8 mouse cellular contexts compared by ENCODE assay signal in the genomic region with DNA sequence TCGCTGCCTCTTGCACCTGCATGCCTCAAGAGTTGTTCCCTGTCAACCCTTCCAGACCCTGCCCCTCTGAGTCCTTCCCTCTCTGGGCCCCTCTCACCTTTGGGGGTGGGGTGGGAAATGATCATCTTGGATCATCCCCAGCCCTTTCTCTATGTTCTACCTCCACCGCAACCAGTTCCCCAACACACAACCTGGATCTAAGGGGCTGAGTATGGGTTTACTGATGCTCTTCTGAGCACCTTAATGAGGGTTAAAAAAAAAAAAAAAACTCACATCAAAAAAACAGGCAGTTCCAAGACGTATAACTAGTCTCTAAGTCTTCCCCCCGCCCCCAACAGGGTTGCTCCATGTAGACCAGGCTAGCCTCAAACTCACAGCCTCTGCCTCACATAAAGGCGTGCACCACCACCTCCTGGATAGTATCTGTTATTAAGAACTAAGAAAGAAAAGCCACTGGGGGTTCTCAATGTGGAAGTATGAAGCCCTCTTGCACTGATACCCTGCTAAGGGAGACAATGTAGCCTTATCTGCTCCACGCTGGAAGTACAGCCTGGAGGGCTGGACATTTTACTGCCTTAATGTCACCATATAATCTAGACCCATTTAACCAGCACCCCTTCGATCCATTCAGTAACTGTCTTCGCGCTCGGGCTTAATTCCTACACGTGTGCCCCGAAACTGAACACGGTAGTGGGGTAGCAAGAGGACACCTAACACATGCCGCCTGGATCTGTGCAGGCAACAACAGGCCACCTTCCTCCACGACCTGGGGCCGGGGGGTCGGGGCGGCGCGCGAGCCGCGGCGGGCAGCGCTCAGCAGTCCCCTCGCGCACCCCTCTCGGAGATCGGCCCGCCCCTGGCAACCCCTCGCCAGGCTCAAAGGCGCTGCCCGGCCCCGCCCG. TPM values are rescaled to one million over a fixed set of nuclear protein-coding genes. Genes with fewer than 3 reads are reported as not detected.
A peak's percentile ranks its signal among the peaks of the same experiment; 100 is the strongest.
DNase-seq lines count a peak whose midpoint lies in the region; ATAC-seq and TF ChIP-seq lines count a peak whose summit lies in the region.

No protein-coding gene starts in this region.

- no peak for ATAC-seq in heart, embryonic 14.5 days (ENCODE audit: insufficient number of reproducible peaks, insufficient read depth, low FRiP score, low read depth)
- ATAC-seq in G1E (ENCODE audit: extremely low read depth, insufficient number of reproducible peaks, low FRiP score, poor library complexity, severe bottlenecking): 0 out of 2 replicates have a peak, but pooled peaks have one; percentile 5
- ATAC-seq in forebrain, embryonic 11.5 days (replicated peaks; ENCODE audit: low FRiP score): no peak
- peak; percentile 7 for ATAC-seq in liver, embryonic 13.5 days (ENCODE audit: low read depth)

- H3K9ac ChIP-seq in heart, embryonic 14.5 days (ENCODE audit: low read length): peak overlapping the region; percentile 95
- peak overlapping the region; percentile 82 for H3K9ac ChIP-seq in forebrain, embryonic 11.5 days (ENCODE audit: low read length)
- peak overlapping the region; percentile 88 for H3K9ac ChIP-seq in liver, embryonic 13.5 days

- H3K27me3 ChIP-seq in heart, embryonic 14.5 days (ENCODE audit: control insufficient read depth, insufficient read depth, low read length): no peaks in the 10 kb centered on the region
- H3K27me3 ChIP-seq in G1E (ENCODE audit: insufficient read depth, low read length): no peaks in the 10 kb centered on the region
- H3K27me3 ChIP-seq in forebrain, embryonic 11.5 days (ENCODE audit: control insufficient read depth, insufficient read depth, low read length): no peaks in the 10 kb centered on the region
- H3K27me3 ChIP-seq in liver, embryonic 13.5 days: no peaks in the 10 kb centered on the region

- peaks cover 6 to 24% of the 10 kb centered on the region in 2 experiments; a peak in 3 of 4 replicates for H3K4me1 ChIP-seq in heart, embryonic 14.5 days (ENCODE audit: control insufficient read depth in 2 of 2, insufficient read depth in 2 of 2, low read length in 2 of 2)
- peaks cover 57% of the 10 kb centered on the region for H3K4me1 ChIP-seq in G1E (ENCODE audit: insufficient read depth, low read depth, low read length)
- peaks cover 13% of the 10 kb centered on the region; the same call in 1 of the 2 replicates for H3K4me1 ChIP-seq in forebrain, embryonic 11.5 days (replicated peaks; ENCODE audit: control insufficient read depth, insufficient read depth, low read length)
- H3K4me1 ChIP-seq in liver, embryonic 13.5 days (replicated peaks): peaks cover 48% of the 10 kb centered on the region

- H3K9me3 ChIP-seq in heart, embryonic 14.5 days (ENCODE audit: control insufficient read depth, low read length): no peaks in the 10 kb centered on the region
- H3K9me3 ChIP-seq in G1E (replicated peaks): no peaks in the 10 kb centered on the region
- H3K9me3 ChIP-seq in forebrain, embryonic 11.5 days (ENCODE audit: control insufficient read depth, low read length): no peaks in the 10 kb centered on the region
- H3K9me3 ChIP-seq in liver, embryonic 13.5 days (replicated peaks): no peaks in the 10 kb centered on the region

- WGBS in heart, embryonic 14.5 days: 5% methylated on average over 34 of the region's 35 CpGs
- 8% methylated on average over 34 of the region's 35 CpGs for WGBS in forebrain, embryonic 11.5 days
- WGBS in liver, embryonic 13.5 days (ENCODE audit: insufficient replicate concordance): 5% methylated on average over 35 of the region's 35 CpGs

- DNase-seq in heart, postnatal 4 days: no peak
- peak; percentile 81 for DNase-seq in G1E (ENCODE audit: low spot score)
- DNase-seq in forebrain, embryonic 11.5 days (ENCODE audit: low spot score): no peak
- DNase-seq in liver, embryonic 13.5 days: no peak
- DNase-seq in adrenal gland, postnatal 25 days: no peak
- no peak for DNase-seq in layer of hippocampus, postnatal 10 days (ENCODE audit: low spot score in 2 of 2)
- no peak for DNase-seq in kidney, adult 18-20 months

- peak overlapping the region; percentile 86 to 93 for H3K27ac ChIP-seq in heart, embryonic 14.5 days (replicated peaks in 1 of 2; ENCODE audit: control insufficient read depth in 1 of 2, insufficient read depth in 1 of 2, low read depth in 2 of 2, low read length in 2 of 2)
- H3K27ac ChIP-seq in forebrain, embryonic 11.5 days (ENCODE audit: low read depth, low read length): peak overlapping the region; percentile 67
- peak overlapping the region; percentile 91 for H3K27ac ChIP-seq in liver, embryonic 13.5 days

- no peak for TF ChIP-seq CTCF in G1E (IDR thresholded peaks at IDR 0.05; ENCODE audit: low read depth, low read length)

- H3K4me3 ChIP-seq in heart, embryonic 14.5 days (ENCODE audit: control insufficient read depth in 1 of 2, insufficient read depth in 1 of 2, low read depth in 1 of 2, low read length in 2 of 2): peak overlapping the region; percentile 94 to 97
- H3K4me3 ChIP-seq in G1E (ENCODE audit: low read depth, low read length): peak overlapping the region; percentile 76
- H3K4me3 ChIP-seq in forebrain, embryonic 11.5 days (ENCODE audit: low read depth, low read length): peak overlapping the region; percentile 90
- peak overlapping the region; percentile 95 for H3K4me3 ChIP-seq in liver, embryonic 13.5 days (replicated peaks)

- H3K4me2 ChIP-seq in heart, embryonic 14.5 days (ENCODE audit: low read length): peak overlapping the region; percentile 94
- peak overlapping the region; percentile 88 for H3K4me2 ChIP-seq in forebrain, embryonic 11.5 days (ENCODE audit: low read depth, low read length, severe bottlenecking)
- peak overlapping the region; percentile 98 for H3K4me2 ChIP-seq in liver, embryonic 13.5 days

- H3K36me3 ChIP-seq in heart, embryonic 14.5 days (ENCODE audit: control insufficient read depth, insufficient read depth, low read length): peaks cover 31% of the 10 kb centered on the region
- peaks cover 68% of the 10 kb centered on the region for H3K36me3 ChIP-seq in G1E (replicated peaks)
- H3K36me3 ChIP-seq in forebrain, embryonic 11.5 days (ENCODE audit: control insufficient read depth, insufficient read depth, low read length): peaks cover 2% of the 10 kb centered on the region; the same call in 1 of the 2 replicates
- peaks cover 34% of the 10 kb centered on the region for H3K36me3 ChIP-seq in liver, embryonic 13.5 days

RNA-seq across cellular contexts. Expression of a gene that starts 0.7 kb away (rescaled TPM):
- polyA plus RNA-seq in heart, embryonic 14.5 days (2014; fragmentation: Nextera tagmentation; extraction: Ambion mirVana): 131 and 141 TPM in 2 replicates
- total RNA-seq in heart, postnatal 4 days (2021): 10 to 100 TPM; 76.1 to 78.4 TPM
- total RNA-seq in G1E (2014; fragmentation: Nextera tagmentation) (209 TPM in 2 replicates), G1E (2017) (212 and 216 TPM in 2 replicates)
- 123 and 125 TPM in 2 replicates for polyA plus RNA-seq in G1E (2012)
- polyA plus RNA-seq in forebrain, embryonic 11.5 days (2014; fragmentation: Nextera tagmentation; extraction: Ambion mirVana): 130 and 137 TPM in 2 replicates
- polyA plus RNA-seq in liver, embryonic 13.5 days (2015; fragmentation: Nextera tagmentation; extraction: Ambion mirVana): 93.6 and 109 TPM in 2 replicates
- 107 and 115 TPM in 2 replicates for total RNA-seq in adrenal gland, postnatal 25 days (2021)
- 10 to 100 TPM; 67.0 to 69.1 TPM for total RNA-seq in layer of hippocampus, postnatal 10 days (2021)

RNA-seq across cellular contexts. Expression of a gene that starts 0.9 kb away (rescaled TPM):
- polyA plus RNA-seq in heart, embryonic 14.5 days (2014; fragmentation: Nextera tagmentation; extraction: Ambion mirVana): 2.5 and 3.0 TPM in 2 replicates
- total RNA-seq in heart, postnatal 4 days (2021): 1 to 10 TPM; 2.8 to 3.0 TPM
- 2.3 and 4.2 TPM in 2 replicates for total RNA-seq in G1E (2014; fragmentation: Nextera tagmentation)
- total RNA-seq in G1E (2017): 5.3 and 7.2 TPM in 2 replicates
- 1.8 and 2.9 TPM in 2 replicates for polyA plus RNA-seq in G1E (2012)
- 4.8 TPM in 2 replicates for polyA plus RNA-seq in forebrain, embryonic 11.5 days (2014; fragmentation: Nextera tagmentation; extraction: Ambion mirVana)
- polyA plus RNA-seq in liver, embryonic 13.5 days (2015; fragmentation: Nextera tagmentation; extraction: Ambion mirVana): 1.7 and 1.9 TPM in 2 replicates
- total RNA-seq in adrenal gland, postnatal 25 days (2021): 9.9 and 10.7 TPM in 2 replicates
- 10 to 100 TPM; 17.8 to 20.6 TPM for total RNA-seq in layer of hippocampus, postnatal 10 days (2021)

RNA-seq across cellular contexts. Expression of a gene that starts 18.6 kb away (rescaled TPM):
- polyA plus RNA-seq in heart, embryonic 14.5 days (2014; fragmentation: Nextera tagmentation; extraction: Ambion mirVana): 5.6 and 7.7 TPM in 2 replicates
- 10 to 100 TPM; 16.6 to 17.1 TPM for total RNA-seq in heart, postnatal 4 days (2021)
- 15.9 and 21.1 TPM in 2 replicates for total RNA-seq in G1E (2014; fragmentation: Nextera tagmentation)
- 23.2 and 23.4 TPM in 2 replicates for total RNA-seq in G1E (2017)
- 30.3 and 40.2 TPM in 2 replicates for polyA plus RNA-seq in G1E (2012)
- 7.2 and 9.7 TPM in 2 replicates for polyA plus RNA-seq in forebrain, embryonic 11.5 days (2014; fragmentation: Nextera tagmentation; extraction: Ambion mirVana)
- 8.5 and 8.9 TPM in 2 replicates for polyA plus RNA-seq in liver, embryonic 13.5 days (2015; fragmentation: Nextera tagmentation; extraction: Ambion mirVana)
- 25.1 and 28.6 TPM in 2 replicates for total RNA-seq in adrenal gland, postnatal 25 days (2021)
- 10 to 100 TPM; 20.3 to 23.0 TPM for total RNA-seq in layer of hippocampus, postnatal 10 days (2021)

RNA-seq across cellular contexts. Expression of a gene that starts 28.9 kb away (rescaled TPM):
- polyA plus RNA-seq in heart, embryonic 14.5 days (2014; fragmentation: Nextera tagmentation; extraction: Ambion mirVana): 0.16 and 0.22 TPM in 2 replicates
- not detected for total RNA-seq in heart, postnatal 4 days (2021)
- total RNA-seq in G1E (2014; fragmentation: Nextera tagmentation) (1.5 TPM in 2 replicates), G1E (2017) (0.22 and 0.35 TPM in 2 replicates)
- polyA plus RNA-seq in G1E (2012): 0.54 and 0.61 TPM in 2 replicates
- polyA plus RNA-seq in forebrain, embryonic 11.5 days (2014; fragmentation: Nextera tagmentation; extraction: Ambion mirVana): 2.4 and 3.1 TPM in 2 replicates
- polyA plus RNA-seq in liver, embryonic 13.5 days (2015; fragmentation: Nextera tagmentation; extraction: Ambion mirVana): 0.08 and 0.10 TPM in 2 replicates
- 0.71 and 1.0 TPM in 2 replicates for total RNA-seq in adrenal gland, postnatal 25 days (2021)
- 10 to 100 TPM; 61.7 to 64.3 TPM for total RNA-seq in layer of hippocampus, postnatal 10 days (2021)

Comparison
In these comparisons a context has a peak if more than half of its experiments do, and no peak if none do; other contexts are left out.
1. ATAC-seq: peak in G1E (single experiment) and liver, embryonic 13.5 days (single experiment); none in heart, embryonic 14.5 days (single experiment) and forebrain, embryonic 11.5 days (single experiment).
2. Peak in every context shown above with its lines, with median percentiles within 50 percentile points of each other: H3K27ac ChIP-seq, H3K4me2 ChIP-seq, H3K4me3 ChIP-seq and H3K9ac ChIP-seq.